Mouse (Mus musculus): ENCODE measurements around the gene Fto.
A peak's percentile ranks its signal among the peaks of the same experiment; 100 is the strongest.

Fto gene

DNA sequence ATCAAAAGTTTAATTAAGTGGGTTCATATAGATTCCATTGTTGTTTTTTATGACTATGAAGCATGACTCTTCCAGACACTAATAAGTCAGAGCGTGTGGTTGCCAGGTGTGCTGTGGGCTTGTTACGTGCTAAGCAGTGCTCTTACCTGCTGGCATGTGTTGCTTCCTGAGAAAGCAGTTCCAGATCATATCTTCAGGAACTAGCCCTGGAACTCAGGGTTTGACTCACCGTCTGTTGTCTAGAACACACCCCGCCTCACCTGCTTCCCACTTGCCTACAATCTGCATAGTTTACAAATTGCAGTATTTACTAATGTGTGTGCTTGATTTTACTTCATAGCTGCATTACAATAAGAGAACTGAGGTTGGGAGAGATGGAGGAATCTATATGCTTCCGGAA, 84.7 kb downstream of the Fto start:
- DNase-seq, result no peak

DNA sequence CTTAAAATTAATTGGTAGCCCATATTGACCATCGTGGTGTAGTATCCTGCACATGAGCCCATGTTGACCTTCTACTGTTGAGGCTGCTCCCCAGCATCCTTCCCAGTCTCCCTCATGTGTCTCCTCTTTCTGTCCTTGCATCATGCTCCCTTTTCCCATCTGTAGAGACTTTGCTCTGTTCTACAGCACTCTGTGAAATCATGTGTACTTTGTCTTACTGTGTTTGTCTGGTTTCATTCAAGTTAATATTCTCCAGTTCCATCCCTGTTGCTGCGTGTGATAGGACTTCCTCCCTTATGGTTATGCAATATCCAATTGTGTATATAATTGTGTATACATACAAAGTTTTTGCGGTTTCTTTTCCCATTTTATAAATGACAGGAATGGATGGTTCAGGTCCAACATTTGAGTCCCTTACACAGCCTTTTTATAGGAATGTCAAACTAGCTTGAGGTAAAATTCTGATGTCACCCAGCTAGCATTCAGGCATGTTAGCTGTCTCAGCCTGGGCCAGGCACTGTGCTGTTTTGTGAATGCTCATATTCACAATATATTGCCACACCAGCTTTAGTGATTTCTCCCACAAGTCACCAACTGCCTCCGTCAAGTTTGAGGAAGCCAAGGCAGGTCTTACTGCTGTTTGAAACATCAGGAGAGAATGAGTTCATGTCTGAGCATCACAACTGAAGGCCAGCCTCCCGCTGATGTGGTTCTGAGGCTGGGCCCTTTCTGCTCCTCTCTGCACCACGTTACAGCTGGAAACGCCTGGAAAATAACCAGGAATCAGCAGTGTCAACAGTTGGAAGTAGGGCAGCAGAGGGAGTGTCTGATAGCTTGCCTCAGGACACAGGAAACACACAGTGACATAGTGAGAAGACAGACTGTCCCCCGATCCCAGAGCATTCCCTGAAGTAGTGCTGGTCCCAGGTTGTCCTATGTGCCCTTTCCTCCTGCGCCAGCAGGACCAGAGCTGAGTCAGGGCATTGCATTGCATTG, 90.0 kb downstream of the Fto start:
- DNase-seq, result no peak

DNA sequence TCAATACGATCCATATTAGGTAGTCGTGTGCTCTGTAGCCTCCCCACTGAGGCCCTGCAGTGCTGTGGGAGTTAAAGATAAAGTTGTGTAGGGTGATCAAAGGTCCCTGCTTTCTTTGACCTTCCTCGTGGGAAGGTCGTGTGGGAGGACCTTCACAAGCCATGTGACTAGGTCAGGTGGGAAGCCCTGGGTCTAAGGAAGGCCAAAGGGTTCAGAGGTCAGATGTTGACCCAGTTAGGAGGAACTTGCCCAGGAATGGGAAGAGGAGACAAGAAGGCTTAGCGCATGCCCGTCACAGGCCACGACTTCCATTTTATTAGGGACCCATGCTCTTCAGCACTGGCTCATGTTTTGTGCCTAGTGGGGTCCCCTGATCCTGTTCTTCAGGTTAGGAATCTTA, 91.0 kb downstream of the Fto start:
- DNase-seq, result no peak

DNA sequence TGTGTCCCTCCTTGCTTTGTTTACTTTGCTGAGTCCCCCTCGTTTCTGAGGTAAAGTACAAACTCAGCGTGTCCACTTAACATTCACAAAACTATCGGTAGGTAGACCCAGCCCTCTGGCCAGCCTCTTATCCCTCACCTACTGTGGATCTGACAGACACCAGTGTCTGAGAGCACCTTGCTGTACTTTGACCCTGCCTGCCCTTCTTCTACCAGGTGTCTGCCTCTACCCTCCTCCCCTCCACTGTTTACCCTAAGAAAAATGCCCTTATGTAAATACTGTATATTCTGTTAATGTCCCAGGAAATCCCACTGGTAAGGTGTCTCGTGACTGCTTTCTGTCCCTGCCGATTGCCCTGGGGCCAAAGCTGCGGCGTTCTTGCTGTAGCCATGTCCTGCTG, 91.8 kb downstream of the Fto start:
- no peak for DNase-seq

DNA sequence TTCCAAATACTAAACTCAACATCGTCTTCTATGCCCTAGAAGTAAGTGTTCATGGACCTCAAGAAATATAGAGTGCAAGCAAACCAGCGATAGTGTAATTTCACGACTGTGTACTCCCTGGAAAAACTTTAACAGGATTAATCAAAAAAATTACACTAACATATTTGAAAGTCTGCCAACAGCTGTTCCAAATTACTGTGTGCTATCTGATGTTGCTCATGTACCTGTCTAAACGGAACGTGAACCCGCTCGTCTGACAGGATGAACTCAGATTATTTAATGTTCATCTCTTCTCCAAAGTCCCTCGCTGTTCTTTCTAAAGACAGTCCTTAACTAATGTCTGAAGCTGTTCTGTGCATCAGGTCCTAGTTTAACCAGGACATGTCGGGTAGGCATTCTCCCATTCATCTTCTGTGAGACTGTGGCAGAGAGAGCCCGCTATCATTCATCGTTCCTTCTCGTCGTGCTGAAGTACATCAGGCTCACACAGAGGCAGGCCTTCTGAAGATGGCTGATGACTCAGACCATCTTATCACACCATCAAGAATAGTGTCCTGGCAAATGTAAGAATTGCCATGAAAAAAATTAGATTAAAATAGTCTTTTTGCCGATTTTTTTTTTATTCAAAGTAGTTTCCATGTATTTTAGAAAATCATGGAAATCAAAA, 93.4 kb downstream of the Fto start:
- DNase-seq, result no peak

DNA sequence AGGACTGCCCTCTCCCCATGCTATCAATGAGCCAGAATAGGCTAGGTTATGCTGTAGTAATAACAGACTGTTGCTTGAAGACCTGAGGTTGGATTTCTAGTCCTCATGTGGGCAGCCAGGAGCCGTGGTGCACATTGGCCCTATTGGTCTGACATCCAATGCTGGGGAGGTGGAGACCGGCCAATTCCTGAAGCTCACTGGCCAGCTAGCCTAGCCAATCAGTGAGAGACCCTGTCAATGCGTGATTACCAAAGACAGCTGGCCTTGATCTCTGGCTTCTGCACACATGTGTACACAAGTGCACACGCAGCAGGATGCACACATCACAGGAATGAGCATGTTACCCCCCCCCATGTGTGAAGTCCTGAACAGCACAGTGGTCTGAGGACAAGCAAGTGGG, 94.6 kb downstream of the Fto start:
- no peak for DNase-seq

DNA sequence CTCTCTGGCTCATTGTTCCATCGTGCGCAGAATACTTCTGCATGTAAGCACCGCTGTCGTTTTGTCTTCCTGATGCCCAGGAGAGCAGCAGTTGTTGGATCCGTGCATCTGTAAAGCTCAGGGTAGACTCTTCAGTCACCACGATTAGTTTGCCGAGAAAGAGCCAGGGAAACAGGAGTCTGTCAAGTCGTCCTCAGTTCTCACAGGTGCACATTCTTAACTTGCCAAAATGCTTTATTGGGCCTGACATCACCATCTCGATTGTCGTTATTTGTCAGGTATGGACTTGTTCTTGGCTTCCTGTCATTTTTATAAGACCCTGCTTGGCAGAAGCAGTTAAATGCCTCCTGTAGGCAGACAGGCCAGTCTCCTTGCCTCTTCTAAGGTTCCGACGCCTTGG, 96.7 kb downstream of the Fto start:
- DNase-seq, result no peak

DNA sequence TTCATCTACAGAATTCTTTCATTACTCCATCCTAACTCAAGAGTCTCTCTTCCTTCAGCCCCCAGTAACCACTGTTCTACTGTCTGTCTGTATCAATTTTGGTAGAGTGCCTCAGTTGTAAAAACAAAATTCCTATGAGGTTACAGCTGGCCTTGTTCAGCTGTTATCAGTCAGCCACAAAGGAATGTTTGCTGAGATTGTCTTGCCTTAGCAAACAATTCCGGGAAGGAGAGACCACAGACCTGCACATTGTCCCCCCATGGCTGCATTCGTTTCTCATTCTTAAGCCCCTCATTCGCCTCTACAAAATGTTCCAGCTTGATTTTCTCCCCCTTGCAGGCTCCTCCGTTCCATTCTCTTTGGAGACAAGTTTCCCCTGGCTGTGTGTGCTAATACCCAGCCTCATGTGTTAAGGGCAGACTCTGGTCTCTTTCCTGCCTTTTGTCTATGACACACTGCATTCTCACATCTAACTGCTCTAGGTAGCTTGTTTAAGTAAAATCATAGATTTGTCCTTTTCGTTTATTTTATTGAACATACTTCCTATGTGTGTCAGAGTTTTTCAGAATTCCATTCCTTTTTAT, 111.3 kb downstream of the Fto start:
- DNase-seq, result no peak

DNA sequence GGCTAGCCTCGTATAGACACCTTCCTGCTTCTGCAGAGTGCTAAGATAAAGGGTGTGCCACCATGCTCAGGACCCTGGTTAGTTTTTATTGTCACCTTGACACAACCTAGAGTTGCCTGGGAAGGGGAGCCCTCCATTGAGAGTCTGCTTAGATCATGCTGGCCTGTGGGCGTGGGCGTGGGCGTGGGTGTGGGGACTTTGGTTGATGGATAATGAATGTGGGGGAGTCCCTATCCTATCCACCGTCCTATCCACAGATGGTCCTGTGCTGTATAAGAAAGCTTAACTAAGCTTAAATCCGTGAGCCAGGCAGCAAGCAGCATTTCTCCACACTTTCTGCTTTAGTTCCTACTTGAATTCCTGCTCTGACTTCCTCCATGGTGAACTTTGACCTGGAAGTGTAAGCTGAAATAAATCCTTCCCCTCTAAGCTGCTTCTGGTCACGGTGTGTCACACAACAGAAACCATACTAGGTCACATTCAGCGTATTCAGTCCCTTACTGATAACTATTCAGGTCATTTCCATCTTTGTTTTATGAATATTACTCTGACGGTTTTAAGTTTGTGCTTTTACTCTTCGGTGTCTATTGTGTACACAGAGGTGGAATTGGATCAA, 112.0 kb downstream of the Fto start:
- DNase-seq, result no peak

DNA sequence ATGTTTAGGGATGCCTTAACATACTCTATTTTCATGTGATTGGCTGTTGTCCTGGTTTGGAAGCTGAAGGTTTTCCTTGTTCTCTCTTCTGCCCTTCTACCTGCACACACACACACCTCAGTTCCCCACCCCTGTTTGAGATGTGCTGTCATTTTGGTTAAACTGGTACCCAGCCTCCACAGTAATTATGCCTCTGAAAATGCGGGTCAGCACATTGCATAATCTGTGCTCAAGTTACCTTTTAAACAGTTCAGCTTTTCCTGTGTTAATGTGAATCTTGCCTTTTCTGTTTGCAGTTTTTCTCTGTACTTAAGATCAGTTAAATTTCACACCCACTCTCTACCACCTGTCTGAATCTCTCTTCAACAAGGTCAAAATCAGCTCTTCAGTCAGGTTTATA, 113.2 kb downstream of the Fto start:
- no peak for DNase-seq

DNA sequence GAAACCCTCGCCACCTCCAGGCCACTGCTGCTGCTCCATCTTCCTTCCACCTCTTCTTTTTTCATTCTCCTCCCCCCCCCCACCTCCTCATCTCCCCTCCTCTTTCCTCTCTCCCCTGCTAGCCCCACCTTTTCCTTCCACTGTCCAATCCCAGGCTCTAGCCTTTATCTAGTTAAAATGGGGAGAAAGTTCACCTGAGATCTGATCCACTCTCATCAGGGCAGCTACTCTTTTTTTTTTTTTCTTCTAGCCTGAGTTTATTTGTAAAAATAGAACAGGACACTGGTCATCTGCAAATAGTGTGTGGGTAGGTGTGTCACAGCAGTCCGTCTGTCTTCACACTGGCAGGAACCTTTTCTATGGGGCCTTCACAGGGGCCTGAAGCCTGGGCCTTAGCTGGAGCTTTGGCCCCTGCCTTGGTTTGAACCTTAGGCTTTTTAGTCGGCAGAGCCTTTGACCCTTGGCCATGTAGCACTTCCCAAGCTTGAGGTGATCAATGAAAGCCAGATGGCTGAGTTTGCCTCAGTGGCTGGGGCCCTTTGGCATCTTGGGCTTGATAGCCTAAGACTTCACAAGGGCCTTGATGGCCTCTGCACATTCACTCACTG, 117.1 kb downstream of the Fto start:
- no peak for DNase-seq

DNA sequence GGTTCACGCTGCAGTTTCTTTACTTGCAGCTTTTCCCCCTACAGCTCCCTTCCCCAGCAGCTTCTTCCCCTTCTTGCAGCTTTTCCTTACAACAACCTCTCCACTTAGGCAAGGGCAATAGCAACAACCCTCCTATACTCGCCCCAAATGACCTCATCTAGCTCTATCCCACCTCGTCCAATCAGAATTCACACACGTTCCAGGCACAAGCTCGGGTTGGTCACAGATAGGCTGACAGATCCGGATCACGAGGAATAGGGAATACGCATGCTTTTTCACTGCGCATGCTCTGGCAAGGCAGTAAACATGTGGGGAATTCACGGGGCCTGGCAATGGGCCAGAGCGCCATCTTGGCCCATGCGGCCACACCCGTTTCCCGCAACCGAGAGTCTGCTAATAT, 122.7 kb downstream of the Fto start:
- DNase-seq, result no peak

DNA sequence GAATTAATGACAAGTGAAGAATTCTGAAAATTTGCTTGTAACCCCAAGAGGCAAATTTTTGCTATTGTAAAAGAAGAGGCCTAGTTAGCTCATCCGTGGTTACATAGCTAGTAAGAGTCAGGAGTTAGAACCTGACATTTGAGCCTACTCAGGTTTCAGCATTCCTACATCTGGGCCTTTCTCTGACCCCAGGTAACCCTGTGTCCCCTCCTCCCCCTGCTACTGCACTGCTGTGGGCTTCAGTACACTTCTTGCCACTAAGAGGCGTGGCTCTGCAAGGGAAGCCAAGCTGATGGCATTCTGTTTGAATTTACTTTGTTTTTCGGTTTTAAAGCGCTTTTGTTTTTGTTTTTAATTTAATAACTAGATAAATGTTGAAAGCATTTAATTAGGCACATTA, 130.6 kb downstream of the Fto start:
- DNase-seq, result no peak

DNA sequence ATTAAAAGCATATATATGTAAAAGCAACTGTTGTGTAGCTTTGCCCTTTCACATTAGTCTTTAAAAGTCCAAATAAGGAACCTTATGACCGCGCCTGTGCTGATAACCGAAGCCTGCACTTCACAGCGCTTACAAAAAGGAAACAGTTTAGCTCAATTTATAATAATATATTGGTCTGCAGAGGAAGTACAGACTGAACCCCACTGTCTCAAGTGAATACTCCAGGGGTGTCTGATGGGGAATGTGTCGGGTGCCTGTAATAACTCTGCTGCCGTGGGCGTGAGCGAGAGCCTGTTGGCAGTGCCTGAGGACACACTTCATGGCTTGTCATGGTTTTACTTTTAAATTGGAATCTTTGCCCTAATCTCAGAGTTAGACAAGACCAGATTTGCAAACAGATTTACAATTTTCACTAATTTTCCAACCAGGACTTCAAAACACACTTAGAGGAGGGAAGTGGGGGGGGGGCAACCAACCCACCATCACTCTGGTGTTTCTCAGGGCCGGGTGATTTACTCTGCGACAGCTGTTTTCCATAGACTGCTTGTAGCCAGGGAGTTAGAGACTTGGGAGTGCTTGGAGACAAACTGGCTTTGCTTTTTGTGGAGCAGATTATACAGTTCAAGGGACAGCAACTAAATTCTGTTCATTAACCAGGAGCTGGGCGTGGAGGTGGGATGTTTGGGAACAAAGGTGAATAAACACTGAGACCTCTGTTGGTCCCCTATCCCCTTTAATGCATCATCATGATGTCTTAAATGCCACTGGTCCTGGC, 131.5 kb downstream of the Fto start:
- no peak for DNase-seq

DNA sequence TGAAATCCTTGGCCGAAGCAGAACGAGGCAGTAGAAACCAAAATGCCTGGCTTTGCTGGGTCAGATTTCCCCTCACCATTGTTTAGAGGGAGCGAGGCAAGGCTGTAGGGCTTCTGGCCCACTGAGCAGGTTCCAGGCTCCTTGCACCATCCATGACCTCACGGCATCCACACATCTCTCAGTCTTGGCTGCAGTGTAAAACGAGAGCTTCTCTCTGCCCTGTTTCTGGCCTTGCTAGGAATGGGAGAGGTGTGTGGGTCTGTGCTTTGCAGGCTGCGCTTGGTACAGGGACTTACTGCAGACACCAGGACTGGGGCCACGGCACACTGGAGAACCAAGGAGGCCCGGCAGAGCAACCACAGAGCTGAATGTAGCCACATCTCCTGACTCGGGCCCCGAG, 132.2 kb downstream of the Fto start:
- no peak for DNase-seq

DNA sequence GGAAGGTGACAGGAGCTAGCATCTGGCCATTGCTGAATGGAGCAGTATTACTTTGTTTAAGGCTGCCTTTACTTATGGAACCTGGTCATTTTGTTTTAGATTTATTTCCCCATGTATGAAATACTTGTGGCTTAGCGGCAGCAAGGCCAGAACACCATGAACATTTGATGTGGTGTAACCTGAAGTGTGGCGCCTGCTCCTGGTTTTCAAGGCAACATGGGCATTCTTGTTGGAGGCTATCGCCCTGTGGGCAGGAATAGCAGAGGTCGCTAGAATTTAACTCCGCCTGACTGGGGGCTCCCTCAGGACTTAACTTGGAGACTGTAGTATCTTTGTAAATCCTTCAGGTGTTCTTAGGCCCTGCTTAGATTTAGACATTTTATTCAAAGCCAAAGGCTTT, 132.7 kb downstream of the Fto start:
- no peak for DNase-seq

DNA sequence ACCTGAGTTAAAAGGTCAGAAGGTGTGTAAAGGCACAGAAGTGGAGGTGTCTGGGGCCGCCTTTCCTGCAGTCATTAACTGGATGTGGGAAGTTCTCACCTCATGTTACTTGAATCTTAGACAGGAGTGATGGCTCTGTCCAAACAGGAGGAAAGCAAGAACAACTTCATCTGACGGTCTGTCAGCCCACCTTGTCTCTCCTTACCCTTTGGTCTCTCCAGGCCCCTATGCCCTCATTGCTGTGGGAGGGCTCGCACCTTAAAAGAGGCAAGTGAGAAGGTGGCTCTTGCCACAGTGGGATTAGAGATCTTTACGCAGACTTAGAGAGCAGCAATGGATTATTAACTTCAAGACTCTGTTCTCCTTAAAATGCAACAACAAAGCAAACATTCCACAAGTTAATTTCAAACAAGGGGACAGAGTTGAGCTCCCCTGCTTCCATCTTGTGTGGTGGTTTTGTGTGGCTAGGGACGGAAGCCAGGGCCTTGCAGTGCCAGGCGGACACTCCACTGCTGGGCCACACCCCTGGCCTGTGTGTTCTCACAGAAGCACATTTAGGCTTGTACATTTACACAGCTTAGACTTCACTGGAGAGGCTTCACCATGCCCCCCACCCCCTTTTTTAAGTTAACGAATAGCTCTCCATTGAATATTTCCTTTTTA, 135.5 kb downstream of the Fto start:
- no peak for DNase-seq

DNA sequence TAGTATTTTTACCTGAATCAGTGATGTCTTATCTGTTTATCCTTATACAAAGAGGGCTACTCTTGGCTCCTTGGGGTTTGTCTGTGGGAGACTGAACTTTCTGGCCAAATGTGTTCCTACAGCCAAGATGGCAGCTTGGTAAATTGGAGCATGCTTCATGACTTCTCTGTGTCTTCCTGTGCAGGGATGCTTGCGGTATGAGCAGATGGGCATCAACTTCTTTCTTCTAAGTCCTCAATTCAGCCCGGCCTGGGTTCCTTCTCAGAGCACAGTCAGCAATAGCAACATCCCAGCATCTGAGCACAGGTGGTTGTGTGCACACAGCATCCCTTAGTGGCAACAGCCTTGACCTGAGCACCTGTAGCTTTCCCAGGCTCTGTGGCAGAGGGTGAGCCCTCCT, 141.6 kb downstream of the Fto start:
- no peak for DNase-seq

DNA sequence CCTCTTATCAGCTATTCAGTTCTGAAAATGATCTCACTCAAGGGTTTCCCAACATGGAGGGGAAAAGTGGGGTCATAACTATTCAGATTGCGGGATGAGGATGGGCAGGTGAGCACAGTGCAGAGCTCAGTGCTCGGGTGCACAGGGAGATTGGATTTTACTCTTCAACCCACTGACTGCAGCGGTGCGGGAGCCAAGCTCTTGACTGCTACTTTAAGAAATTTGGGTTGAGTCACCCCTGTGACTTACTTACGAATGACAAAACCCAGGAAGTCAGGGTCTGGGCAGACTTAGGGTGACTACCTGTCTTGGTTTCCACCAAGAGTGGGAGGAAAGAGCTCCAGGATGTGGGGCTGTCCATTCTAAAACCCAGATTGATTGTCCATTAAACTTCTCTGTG, 142.3 kb downstream of the Fto start:
- DNase-seq, result no peak

DNA sequence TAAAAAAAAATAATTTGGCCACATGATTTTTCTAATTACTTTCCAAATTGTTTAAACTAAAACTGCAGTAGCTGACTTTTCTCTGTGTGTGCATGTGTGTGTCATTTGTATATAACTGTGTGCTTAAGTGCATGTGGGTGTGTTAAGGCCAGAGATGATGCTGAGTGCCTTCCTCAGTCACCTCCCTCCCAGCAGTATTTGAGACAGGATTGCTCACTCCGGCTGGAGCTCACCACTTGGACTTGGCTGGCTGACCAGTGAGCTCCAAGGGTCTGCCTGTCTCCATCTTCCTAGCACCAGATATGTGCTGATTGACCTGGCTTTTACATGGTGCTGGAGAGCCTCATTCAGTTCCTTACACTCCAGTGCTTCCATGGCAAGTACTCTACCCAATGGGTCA, 144.7 kb downstream of the Fto start:
- DNase-seq, result no peak

DNA sequence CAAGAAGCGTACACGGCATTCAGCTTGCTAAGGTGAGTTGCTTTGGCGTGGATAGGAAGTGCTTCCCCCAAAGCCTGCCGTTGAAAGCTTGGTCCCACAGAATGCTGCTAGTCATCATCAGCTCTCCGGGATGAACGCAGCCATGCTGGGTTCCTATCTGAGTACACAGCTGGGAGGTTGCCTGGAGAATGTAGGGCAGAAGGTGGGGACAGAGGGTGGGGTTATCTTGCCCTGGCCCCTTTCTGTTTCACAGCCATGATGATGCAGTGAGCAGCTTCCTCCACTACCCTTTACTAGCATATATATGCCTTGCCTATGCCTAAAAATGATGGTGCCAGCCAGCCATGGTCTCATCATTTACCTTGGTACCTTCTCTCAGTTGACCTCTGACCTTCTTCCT, 147.6 kb downstream of the Fto start:
- DNase-seq, result peak; percentile 20

DNA sequence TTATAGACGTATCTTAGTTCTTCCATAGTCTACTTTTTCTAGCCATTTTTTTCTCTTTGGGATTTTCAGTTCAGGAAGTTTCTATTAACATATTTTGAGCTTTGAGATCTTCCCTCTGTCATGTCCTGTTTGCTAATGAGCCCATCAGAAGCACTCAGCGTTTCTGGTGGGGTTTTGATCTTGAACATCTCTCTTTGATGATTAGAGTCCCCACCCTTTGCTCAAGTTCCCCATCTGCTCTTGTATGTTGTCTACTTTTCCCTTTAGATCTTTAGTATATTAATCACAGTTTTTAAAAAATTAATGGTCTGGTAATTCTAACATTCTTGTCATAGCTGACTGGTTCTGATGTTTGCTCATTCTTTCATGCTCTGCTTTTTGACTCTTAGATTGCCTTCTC, 150.4 kb downstream of the Fto start:
- no peak for DNase-seq

Measured in thymus, postnatal 4 days (tissue).